Mouse (Mus musculus) ES-E14 (cell line): ENCODE measurements around the gene Cd82.

Experiments used
- CHD2 ChIP-seq: IDR thresholded peaks from 2 replicates; pipeline ENCODE4 v1.6.1; 2014; ENCODE audit warnings: mild to moderate bottlenecking, low read depth, low read length, inconsistent platforms
- HCFC1 ChIP-seq: IDR thresholded peaks from 2 replicates; pipeline ENCODE4 v1.6.1; 2012; ENCODE audit warnings: low read length, inconsistent platforms, borderline replicate concordance; ENCODE audit not compliant: insufficient read depth
- MAFK ChIP-seq: IDR thresholded peaks from 2 replicates; pipeline ENCODE4 v1.6.1; 2014; ENCODE audit warnings: mild to moderate bottlenecking, low read depth, low read length, inconsistent platforms; ENCODE audit not compliant: insufficient read depth

DNA sequence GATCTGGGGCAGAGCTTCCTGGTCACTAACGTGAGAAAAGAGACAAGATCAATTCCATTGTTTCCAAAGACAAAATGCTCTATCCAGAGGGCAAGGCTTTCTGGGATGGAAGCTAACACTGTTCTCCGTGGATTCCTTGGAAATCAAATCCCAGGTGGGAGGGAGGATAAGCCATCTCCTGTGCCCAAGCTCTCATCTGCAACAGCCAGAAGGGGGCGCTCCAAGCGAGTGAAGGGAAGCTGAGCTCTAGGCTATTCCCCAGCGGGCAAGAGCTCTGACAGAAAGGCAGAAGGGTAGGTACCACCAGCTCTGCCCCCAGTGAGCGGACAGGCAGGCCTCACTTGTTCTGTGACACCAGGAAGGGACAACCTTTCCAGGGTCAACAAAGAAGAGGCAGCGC is 41.6 kb downstream of the Cd82 start:
- TF ChIP-seq HCFC1 (no peak), CHD2 (no peak), MAFK (no peak)
